ENCODE assay signal across 9 mouse cellular contexts in the genomic region with DNA sequence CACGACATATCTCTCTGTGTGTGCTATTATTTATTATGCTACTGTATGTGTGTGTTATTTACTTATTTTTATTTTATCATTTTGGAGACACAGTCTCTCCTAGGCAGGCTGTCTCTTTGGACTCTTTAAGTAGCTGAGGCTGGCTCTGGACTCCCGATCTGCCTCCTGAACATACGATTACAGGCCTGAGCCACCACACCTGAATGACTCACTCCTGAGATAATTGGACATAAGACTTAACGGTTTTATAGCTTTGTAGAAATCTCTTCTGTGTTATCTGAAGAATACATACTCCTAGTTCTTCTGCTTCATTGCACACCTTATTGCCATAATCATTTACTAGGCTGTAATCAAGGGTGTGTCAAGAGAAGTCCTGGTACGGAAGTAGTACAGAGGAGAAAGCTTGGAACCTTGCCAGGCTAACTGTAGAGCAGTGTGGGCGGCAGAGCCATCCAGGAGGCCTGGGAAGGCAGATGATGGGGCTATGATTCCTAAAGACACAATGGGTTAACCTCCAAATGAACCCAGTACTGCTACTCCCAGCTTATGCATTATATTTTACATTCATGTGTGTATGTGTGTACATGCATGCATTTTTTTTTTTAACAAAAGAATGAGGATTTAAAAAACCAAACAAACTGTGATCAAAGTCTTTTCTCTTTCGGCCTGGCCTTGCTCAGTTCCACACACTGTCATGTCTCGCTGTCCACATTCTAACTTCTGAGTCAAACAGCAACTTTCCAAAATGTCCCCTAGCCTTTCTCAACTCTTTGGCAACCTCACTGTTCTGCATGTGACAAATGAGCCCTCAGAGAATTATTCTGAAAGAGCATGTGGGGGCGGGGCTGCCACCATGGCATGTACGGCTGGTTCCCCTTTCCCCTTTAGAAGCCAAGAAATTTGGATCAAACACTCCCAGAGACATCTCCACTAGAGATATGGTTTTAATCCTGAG. TPM values are rescaled to one million over a fixed set of nuclear protein-coding genes. Genes with fewer than 3 reads are reported as not detected.
DNase-seq lines count a peak whose midpoint lies in the region; TF ChIP-seq lines count a peak whose summit lies in the region.
"Had no signal": no experiment of that assay in that cellular context is flagged by ENCODE, and none has a peak within 500 bp of the region (broad histone marks: within the 10 kb centered on the region; RNA-seq: fewer than 3 reads in every experiment).

No protein-coding gene starts in this region.

- peak; percentile 32 for DNase-seq in gastrocnemius, adult 18-20 months (ENCODE audit: low spot score)
- no peak for DNase-seq in gastrocnemius, postnatal 36 days
- DNase-seq in Muller cell, postnatal 12 days (ENCODE audit: inconsistent ontology term) = peak; percentile 36
- peak; percentile 32 to 42 for DNase-seq in heart, postnatal 14 days
- no peak for DNase-seq in thymus, postnatal 10 days (ENCODE audit: low spot score in 2 of 2)
- DNase-seq in embryo, embryonic 11 days = no peak
- DNase-seq in cerebellum, adult 2 months = no peak

- peak overlapping the region; percentile 66 for H3K27ac ChIP-seq in macrophage
- H3K27ac ChIP-seq in cerebellum, adult 2 months (ENCODE audit: insufficient read depth, low read length) = no peak overlapping the region
- H3K27ac ChIP-seq: neural tube, embryonic 13.5 days had no signal

- no peak for TF ChIP-seq CTCF in cerebellum, adult 2 months (IDR thresholded peaks at IDR 0.05; ENCODE audit: borderline replicate concordance, insufficient read depth, low read depth, low read length)

- H3K27me3 ChIP-seq in cerebellum, adult 2 months (ENCODE audit: control insufficient read depth, insufficient read depth, low read length) = no peaks in the 10 kb centered on the region
- H3K27me3 ChIP-seq: neural tube, embryonic 13.5 days had no signal

- peaks cover 83% of the 10 kb centered on the region for H3K79me2 ChIP-seq in macrophage (ENCODE audit: inconsistent target)

- H3K4me1 ChIP-seq in cerebellum, adult 2 months (ENCODE audit: control insufficient read depth, insufficient read depth, low read length) = no peaks in the 10 kb centered on the region

- H3K4me3 ChIP-seq in macrophage (ENCODE audit: inconsistent target) = no peak overlapping the region
- no peak overlapping the region for H3K4me3 ChIP-seq in cerebellum, adult 2 months (replicated peaks; ENCODE audit: insufficient read depth, low read depth, low read length)
- H3K4me3 ChIP-seq: neural tube, embryonic 13.5 days had no signal

- no peak for TF ChIP-seq POLR2A in cerebellum, adult 2 months (IDR thresholded peaks at IDR 0.05; ENCODE audit: borderline replicate concordance, insufficient read depth, low read length)

- intact Hi-C loops in gastrocnemius, postnatal 36 days (cut with DNase I) = loop anchor here (5.0 kb wide), 2 partner anchors 42 to 112 kb away; no protein-coding TSS in a partner anchor
- intact Hi-C loops in heart, postnatal 14 days (cut with DNase I) = loop anchor here (5.0 to 10.0 kb wide), 2 partner anchors 87 to 490 kb away; a partner anchor contains a TSS

- 54% methylated on average over 10 of the region's 10 CpGs for WGBS in macrophage (ENCODE audit: missing documents)
- 76% methylated on average over 10 of the region's 10 CpGs for WGBS in cerebellum, adult 2 months

- H3K36me3 ChIP-seq in macrophage (ENCODE audit: inconsistent target) = no peaks in the 10 kb centered on the region
- H3K36me3 ChIP-seq: neural tube, embryonic 13.5 days had no signal

RNA-seq across cellular contexts. Expression of a gene that starts 4.2 kb away (rescaled TPM):
- total RNA-seq in gastrocnemius, adult 18-20 months (2021) = 10 to 100 TPM; 37.9 to 45.8 TPM
- 10 to 100 TPM; 36.1 to 37.1 TPM for total RNA-seq in gastrocnemius, postnatal 36 days (2021)
- total RNA-seq in heart, postnatal 14 days (2021) = 10 to 100 TPM; 38.9 to 39.7 TPM
- 100 to 1,000 TPM; 179 to 920 (median 223) TPM for total RNA-seq in macrophage (2018; cell fraction: chromatin; rRNA removed)
- total RNA-seq in macrophage (2018; cell fraction: cytosol; rRNA removed) = 100 to 1,000 TPM in 10 of 26 experiments, 10 to 100 TPM in 16; 54.7 to 124 (median 86.7) TPM
- 100 to 1,000 TPM; 107 to 458 (median 178) TPM for total RNA-seq in macrophage (2018; cell fraction: nucleus; rRNA removed)
- 71.9 to 124 TPM (median 74.2 TPM) in 3 replicates for polyA plus RNA-seq in macrophage (2018)
- 14.2 and 14.8 TPM in 2 replicates for polyA plus RNA-seq in cerebellum, adult 2 months (2012; rRNA removed)

Comparison
In these comparisons a context has a peak if more than half of its experiments do, and no peak if none do; other contexts are left out.
1. DNase-seq: peak in gastrocnemius, adult 18-20 months (single experiment), Muller cell, postnatal 12 days (single experiment) and heart, postnatal 14 days (2 of 2); none in gastrocnemius, postnatal 36 days (0 of 2), thymus, postnatal 10 days (0 of 2), embryo, embryonic 11 days (single experiment) and cerebellum, adult 2 months (0 of 2).